Mouse (Mus musculus): Measurements from ENCODE around the gene Tyw5. TPM values are rescaled to one million over a fixed set of nuclear protein-coding genes. Genes with fewer than 3 reads are reported as not detected.

Gene Tyw5
- 6.4 and 6.6 TPM in 2 replicates for polyA plus RNA-seq (2012; rRNA removed; ENCODE audit: low replicate concordance)

DNA sequence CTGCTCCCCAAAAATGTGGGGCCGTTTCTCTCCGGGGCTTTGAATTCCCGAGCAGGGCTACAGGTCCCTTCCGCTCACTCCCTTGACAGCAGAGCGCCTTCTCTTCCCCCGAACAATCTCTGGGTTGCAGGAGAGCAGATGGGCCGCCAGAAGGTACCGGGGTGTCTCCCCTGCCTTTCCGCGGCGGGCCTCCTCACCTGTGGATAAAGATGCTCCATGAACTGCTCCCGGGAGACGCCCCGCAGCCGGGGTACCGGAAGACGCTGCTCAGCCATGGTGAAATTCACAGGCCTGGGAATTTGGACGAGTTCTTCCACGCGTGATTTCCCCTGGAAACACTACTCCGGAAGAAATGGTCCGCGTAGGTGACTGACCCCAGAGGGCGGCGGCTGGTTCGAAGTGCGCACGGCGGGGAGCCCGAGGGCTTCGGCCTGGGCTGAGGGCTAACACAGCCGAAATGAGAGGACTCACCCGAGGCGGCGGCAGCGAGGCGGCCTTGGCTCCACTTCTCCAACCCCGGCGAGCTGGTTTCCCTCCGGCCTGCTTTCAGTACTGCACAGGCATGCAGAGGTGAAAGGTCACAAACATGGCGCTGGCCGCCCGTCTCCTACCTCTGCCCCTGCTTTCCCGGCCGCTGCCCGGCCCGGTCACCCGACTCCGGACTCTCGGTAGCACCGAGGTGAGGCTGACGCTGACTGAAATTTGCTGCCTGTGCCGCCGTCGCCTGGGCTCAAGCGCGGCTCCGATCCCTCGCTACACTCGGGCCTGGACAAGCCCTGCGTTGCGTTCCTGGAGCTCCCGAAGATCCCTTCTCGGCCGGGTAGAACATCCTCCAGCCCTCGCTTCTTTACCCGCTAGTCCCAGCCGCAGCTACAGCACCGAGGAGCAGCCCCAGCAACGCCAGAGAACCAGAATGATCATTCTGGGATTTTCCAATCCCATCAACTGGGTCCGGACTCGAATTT lies at the start of gene Tyw5, which contains the start of gene Maip1:
Tyw5 (minus strand) TSS at position 915 of the 965 bp plus-strand sequence.
Maip1 (plus strand) TSS at position 142 of the 965 bp plus-strand sequence.

DNA sequence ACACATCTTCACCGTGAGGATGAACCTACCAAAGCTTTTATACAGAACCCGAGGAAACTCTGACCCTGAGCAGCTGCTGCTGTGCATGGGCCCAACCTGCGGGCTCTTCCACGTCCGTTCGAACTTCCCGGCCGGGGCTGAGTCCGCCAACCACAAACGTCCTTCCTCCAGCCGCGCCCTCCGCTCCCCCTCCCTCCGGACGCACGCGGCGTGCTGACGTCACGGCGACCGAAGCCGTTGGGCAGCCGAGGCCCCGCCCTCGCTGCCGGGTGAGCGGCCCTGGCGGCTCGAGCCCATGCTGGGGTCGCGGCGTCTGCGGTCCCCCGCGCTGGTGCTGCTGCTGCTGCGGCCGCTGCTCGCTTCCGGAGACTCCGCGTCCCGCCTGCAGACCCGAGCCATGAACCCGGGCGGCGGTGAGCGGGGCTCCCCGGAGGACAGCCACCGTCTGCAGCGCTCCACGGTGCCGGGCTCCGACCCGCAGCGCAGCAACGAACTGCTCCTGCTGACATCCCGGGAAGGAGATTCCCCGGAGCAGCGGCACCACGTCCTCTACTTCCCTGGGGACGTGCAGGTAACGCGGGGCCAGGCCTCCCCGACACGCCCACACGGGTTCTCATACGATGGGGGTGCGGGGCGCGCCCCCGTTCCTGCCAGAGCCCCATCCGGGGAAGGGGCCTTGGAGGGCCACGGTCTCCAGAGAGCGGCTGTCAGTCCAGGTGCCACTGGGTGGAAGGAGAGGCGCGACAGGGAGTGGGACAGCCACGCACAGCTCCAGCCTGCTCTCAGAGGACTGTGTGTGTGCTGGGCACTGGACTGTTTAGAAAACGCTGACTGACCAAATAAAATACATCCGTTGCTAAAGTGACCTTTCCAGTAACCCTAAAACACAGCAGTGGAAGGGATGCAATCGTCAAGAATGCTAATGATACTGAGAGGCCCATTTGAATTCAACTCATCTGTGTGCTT lies 29.2 kb downstream of the Tyw5 start, which contains the start of gene 1700066M21Rik:
1700066M21Rik (plus strand) TSS at position 245 of the 966 bp plus-strand sequence.

Other genes with a start within 250 kb of the Tyw5 start
- gene 1700066M21Rik, start 29.5 kb downstream of the Tyw5 start, polyA plus RNA-seq (2012; rRNA removed; ENCODE audit: low replicate concordance) = 5.4 and 10.4 TPM in 2 replicates
- 6.6 and 8.5 TPM in 2 replicates for gene Maip1, start 773 bp downstream of the Tyw5 start, polyA plus RNA-seq (2012; rRNA removed; ENCODE audit: low replicate concordance)